Mouse (Mus musculus) MEL (cell line): ENCODE results near the gene Card10.

Experiments used
- CHD2 ChIP-seq: IDR thresholded peaks from 2 replicates; pipeline ENCODE4 v1.6.1; 2011; ENCODE audit warnings: low read length, improper control_type of control experiment
- CTCF ChIP-seq, 3 experiments: IDR thresholded peaks in 2 of 3; conservative IDR thresholded peaks in 1 of 3; 2 replicates each; pipeline ENCODE4 v1.5.1; 2011 to 2012; ENCODE audit warnings: low read length in 3 of 3, low read depth in 2 of 3, mild to moderate bottlenecking in 2 of 3, improper control_type of control experiment in 1 of 3, inconsistent platforms in 1 of 3, mixed read lengths in 1 of 3, moderate library complexity in 1 of 3; ENCODE audit not compliant: control insufficient read depth in 1 of 3, insufficient read depth in 1 of 3, poor library complexity in 1 of 3, severe bottlenecking in 1 of 3
- GABPA ChIP-seq: IDR thresholded peaks from 2 replicates; pipeline ENCODE4 v1.6.1; 2012; ENCODE audit warnings: low read depth, mild to moderate bottlenecking, inconsistent platforms, low read length, improper control_type of control experiment, moderate library complexity
- MAFK ChIP-seq: IDR thresholded peaks from 2 replicates; pipeline ENCODE4 v1.6.1; 2011; ENCODE audit warnings: low read depth, mild to moderate bottlenecking, low read length, improper control_type of control experiment, borderline replicate concordance
- MYC ChIP-seq: IDR thresholded peaks from 2 replicates; pipeline ENCODE4 v1.6.1; 2011; ENCODE audit warnings: low read depth, mild to moderate bottlenecking, low read length, improper control_type of control experiment, moderate library complexity
- POLR2A ChIP-seq, 2 experiments: IDR thresholded peaks; 2 replicates each; pipeline ENCODE4 v1.6.1; 2011 to 2012; ENCODE audit warnings: low read length in 2 of 2, mild to moderate bottlenecking in 2 of 2, control low read depth in 1 of 2, improper control_type of control experiment in 1 of 2, low read depth in 1 of 2, moderate library complexity in 1 of 2; ENCODE audit not compliant: control insufficient read depth in 1 of 2, insufficient read depth in 1 of 2, poor library complexity in 1 of 2
- POLR2AphosphoS5 ChIP-seq: IDR thresholded peaks from 2 replicates; pipeline ENCODE4 v1.6.1; 2012; ENCODE audit warnings: low read depth, borderline replicate concordance, mild to moderate bottlenecking, inconsistent platforms, low read length, moderate library complexity, mixed read lengths
- TCF12 ChIP-seq: IDR thresholded peaks from 2 replicates; pipeline ENCODE4 v1.6.1; 2014; ENCODE audit warnings: low read depth, mild to moderate bottlenecking, inconsistent platforms, low read length, improper control_type of control experiment, moderate library complexity

- TF ChIP-seq POLR2AphosphoS5 = no peak
- no peak for TF ChIP-seq GABPA
- no peak for TF ChIP-seq CTCF (IDR thresholded peaks at IDR 0.05 in 2 of 3, conservative IDR thresholded peaks at IDR 0.05 in 1 of 3; ENCODE audit: control insufficient read depth in 1 of 3, insufficient read depth in 1 of 3, low read depth in 2 of 3, low read length in 3 of 3, poor library complexity in 1 of 3, severe bottlenecking in 1 of 3)
- TF ChIP-seq MYC = no peak
- TF ChIP-seq CHD2 = no peak
- TF ChIP-seq TCF12 = no peak
- no peak for TF ChIP-seq POLR2A (IDR thresholded peaks at IDR 0.05; ENCODE audit: control insufficient read depth in 1 of 2, insufficient read depth in 1 of 2, low read depth in 1 of 2, low read length in 2 of 2, poor library complexity in 1 of 2)
- no peak for TF ChIP-seq MAFK
Measured at GRCm38 (mm10) chr15:78840751-78841150, 37.9 kb upstream of the Card10 start.
